Mouse (Mus musculus): ENCODE results near the gene Fsd1l. TPM values are rescaled to one million over a fixed set of nuclear protein-coding genes. Genes with fewer than 3 reads are reported as not detected.
"Not testable (repeated sequence)": the region's sequence is repeated elsewhere in the genome, so short reads cannot be mapped to it uniquely, and the experiment has no call there.

Gene Fsd1l
- polyA plus RNA-seq, 1 experiment: not detected

DNA sequence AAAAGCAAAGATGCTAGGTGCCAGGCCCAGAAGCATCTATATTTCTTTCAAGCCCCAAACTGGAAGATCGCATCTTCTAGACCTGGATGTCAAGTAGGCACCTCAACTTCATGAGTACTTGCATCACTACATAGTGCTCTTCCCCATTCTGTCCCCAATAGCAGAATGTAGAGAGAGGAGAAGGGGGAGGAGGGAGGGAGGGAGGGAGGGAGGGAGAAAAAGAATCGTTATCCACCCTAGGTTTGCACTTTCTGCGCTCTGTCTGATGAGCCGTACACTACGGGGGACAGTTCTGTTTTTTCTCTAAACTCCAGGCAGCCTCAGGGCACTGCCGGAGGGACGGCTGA is 82.4 kb downstream of the Fsd1l start, which contains the start of gene Fktn:
Gene Fktn (plus strand): TSS at position 295 of the 347 bp plus-strand sequence.
- no peak for TF ChIP-seq POLR2A (IDR thresholded peaks at IDR 0.05; ENCODE audit: insufficient read depth, low read depth, low read length)
- no peak for TF ChIP-seq CTCF (IDR thresholded peaks at IDR 0.05; ENCODE audit: insufficient read depth, low read depth, low read length)
- peaks cover 2% of the 10 kb centered on the region; the same call in 1 of the 2 replicates for H3K4me1 ChIP-seq (ENCODE audit: control insufficient read depth, insufficient read depth, low read length)
- 18% methylated on average over 7 of the region's 7 CpGs for WGBS
- H3K27ac ChIP-seq (ENCODE audit: insufficient read depth, low read depth, low read length): peak within 1 kb of the TSS; percentile 81
- peak within 1 kb of the TSS; percentile 97 for H3K4me3 ChIP-seq (ENCODE audit: insufficient read depth, low read depth, low read length)

DNA sequence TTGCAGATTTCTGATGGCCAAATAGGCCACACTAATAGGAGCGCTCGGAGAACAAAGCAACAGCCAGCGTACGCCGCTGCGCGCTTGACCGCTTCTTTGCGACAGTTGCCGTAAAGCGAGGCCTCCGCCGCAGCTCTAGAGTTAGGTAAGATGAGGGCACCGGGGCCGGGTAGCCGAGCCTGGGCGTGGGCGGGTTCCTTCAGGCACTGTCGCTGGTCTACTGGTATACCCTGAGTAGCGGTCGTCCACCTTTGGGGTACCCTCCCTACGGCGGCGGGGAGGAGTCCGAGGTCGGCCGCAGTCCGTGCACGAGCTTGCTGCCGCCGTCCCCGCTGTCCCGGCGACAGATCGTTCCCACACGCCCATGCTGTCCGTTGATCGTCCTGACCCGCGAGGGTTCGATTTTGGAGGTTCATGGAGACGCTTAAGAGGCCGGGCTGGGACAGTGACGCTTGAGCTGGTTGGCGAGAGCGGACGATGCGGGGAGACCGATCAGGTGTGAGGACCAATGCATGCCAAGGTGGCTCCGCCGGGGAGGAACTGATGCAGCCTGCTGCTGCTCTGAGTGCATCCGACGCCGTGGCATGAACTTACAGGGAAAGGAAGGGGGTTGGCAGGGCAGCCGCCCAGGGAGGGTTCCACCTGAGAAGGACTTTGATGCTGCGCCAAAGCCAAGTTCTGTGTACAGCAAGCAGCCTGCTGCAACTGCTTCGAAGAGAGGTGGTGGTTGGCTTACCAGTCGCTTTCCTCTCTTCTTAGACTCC is 83.0 kb downstream of the Fsd1l start:
- TF ChIP-seq CTCF (IDR thresholded peaks at IDR 0.05; ENCODE audit: insufficient read depth, low read depth, low read length) (no peak), POLR2A (IDR thresholded peaks at IDR 0.05; ENCODE audit: insufficient read depth, low read depth, low read length) (peak; percentile 61)
- H3K4me3 ChIP-seq (ENCODE audit: insufficient read depth, low read depth, low read length): peak overlapping the region; percentile 97
- H3K4me1 ChIP-seq (ENCODE audit: control insufficient read depth, insufficient read depth, low read length): peaks cover 2% of the 10 kb centered on the region; the same call in 1 of the 2 replicates
- H3K27ac ChIP-seq (ENCODE audit: insufficient read depth, low read depth, low read length): peak overlapping the region; percentile 81
- WGBS: 20% methylated on average over 58 of the region's 58 CpGs

DNA sequence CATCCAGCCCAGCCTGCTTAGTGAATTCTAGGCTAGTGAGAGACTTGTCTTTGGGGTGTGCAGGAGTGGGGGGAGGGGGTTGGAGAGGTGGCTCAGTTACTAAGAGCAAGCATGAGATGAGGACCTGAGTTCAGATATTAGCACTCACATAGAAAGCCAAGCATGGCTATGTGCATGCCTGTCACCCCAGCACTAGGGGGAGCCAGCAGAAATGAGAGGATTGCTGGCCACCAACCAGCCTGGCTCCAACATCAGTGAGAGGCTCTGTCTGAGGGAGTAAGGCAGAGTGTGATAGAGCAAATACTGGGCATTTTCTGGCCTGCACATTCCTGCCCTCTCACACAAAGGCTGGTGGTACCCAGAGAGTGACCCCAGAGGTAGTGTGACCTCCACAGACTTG is 84.7 kb downstream of the Fsd1l start:
- TF ChIP-seq CTCF (IDR thresholded peaks at IDR 0.05; ENCODE audit: insufficient read depth, low read depth, low read length) (no peak), POLR2A (IDR thresholded peaks at IDR 0.05; ENCODE audit: insufficient read depth, low read depth, low read length) (no peak)
- Histone ChIP-seq H3K27ac (ENCODE audit: insufficient read depth, low read depth, low read length) (no peak overlapping the region), H3K4me1 (ENCODE audit: control insufficient read depth, insufficient read depth, low read length) (peaks cover 2% of the 10 kb centered on the region; the same call in 1 of the 2 replicates), H3K4me3 (ENCODE audit: insufficient read depth, low read depth, low read length) (no peak overlapping the region)

DNA sequence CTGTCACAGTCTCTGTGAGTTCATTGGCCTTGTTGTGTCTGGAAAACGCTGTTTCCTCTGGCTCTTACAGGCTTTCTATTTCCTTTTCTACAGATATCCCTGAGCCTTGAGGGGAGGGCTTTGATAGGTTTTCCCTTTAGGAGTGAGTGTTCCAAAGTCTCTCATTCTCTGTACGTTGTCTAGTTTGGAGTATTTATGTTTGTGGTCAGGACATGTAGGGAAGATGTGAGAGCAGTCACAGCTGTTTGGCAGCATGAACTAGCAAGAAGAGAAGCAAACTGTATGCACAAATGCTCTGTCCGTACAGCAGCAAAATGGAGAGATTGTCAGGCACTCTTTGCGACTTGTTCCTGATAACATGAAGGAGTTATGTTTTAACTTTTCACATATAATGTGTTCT is 86.3 kb downstream of the Fsd1l start:
- Histone ChIP-seq H3K4me3 (ENCODE audit: insufficient read depth, low read depth, low read length) (no peak overlapping the region), H3K4me1 (ENCODE audit: control insufficient read depth, insufficient read depth, low read length) (peaks cover 2% of the 10 kb centered on the region; the same call in 1 of the 2 replicates), H3K27ac (ENCODE audit: insufficient read depth, low read depth, low read length) (no peak overlapping the region)
- TF ChIP-seq POLR2A (IDR thresholded peaks at IDR 0.05; ENCODE audit: insufficient read depth, low read depth, low read length): no peak
- no peak for TF ChIP-seq CTCF (IDR thresholded peaks at IDR 0.05; ENCODE audit: insufficient read depth, low read depth, low read length)
- WGBS: 82% methylated on average over 4 of the region's 4 CpGs

DNA sequence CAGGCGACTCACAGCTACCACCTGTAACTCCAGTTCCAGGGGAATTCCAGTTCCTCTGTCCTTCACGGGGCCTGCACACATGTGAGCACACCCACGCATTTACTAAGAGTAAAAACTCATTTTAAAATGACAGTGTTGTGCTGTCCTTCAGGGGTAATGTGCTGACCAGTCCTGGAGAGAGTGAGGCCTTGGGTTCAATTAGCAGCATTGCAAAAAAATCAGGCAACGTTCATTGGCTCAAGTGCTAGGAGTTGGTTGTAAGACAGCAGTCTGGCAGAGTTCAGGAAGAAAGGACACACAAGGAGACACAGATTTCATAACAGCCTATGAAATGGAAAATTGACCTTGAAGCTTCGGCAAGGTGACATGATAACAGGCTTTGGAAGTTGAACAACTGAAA is 87.0 kb downstream of the Fsd1l start:
- Histone ChIP-seq H3K4me3 (ENCODE audit: insufficient read depth, low read depth, low read length) (no peak overlapping the region), H3K27ac (ENCODE audit: insufficient read depth, low read depth, low read length) (no peak overlapping the region), H3K4me1 (ENCODE audit: control insufficient read depth, insufficient read depth, low read length) (peaks cover 2% of the 10 kb centered on the region; the same call in 1 of the 2 replicates)
- no peak for TF ChIP-seq CTCF (IDR thresholded peaks at IDR 0.05; ENCODE audit: insufficient read depth, low read depth, low read length)
- TF ChIP-seq POLR2A (IDR thresholded peaks at IDR 0.05; ENCODE audit: insufficient read depth, low read depth, low read length): no peak
- WGBS: 83% methylated on average over 5 of the region's 5 CpGs

DNA sequence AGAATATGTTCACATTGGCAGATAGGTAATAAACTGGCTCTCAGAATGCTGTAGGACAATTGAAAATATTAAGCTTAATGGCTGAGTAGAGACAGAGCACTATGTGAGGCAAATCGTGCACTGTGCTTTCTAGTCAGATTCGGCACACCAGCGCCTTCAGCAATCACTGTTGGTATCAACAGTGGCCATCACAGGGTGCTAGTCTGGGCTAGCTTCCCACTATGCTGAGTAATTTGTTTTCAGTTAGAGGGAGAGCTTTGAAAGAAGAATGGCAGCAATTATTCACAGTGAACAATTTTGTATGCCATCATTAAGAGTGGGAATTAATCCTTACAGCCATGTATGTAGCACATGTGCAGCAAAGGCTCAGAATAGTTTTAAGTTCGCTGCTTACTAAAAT is 91.2 kb downstream of the Fsd1l start:
- Histone ChIP-seq H3K4me3 (ENCODE audit: insufficient read depth, low read depth, low read length) (no peak overlapping the region), H3K27ac (ENCODE audit: insufficient read depth, low read depth, low read length) (no peak overlapping the region), H3K4me1 (ENCODE audit: control insufficient read depth, insufficient read depth, low read length) (no peaks in the 10 kb centered on the region)
- WGBS: 36% methylated on average over 4 of the region's 4 CpGs
- TF ChIP-seq POLR2A (IDR thresholded peaks at IDR 0.05; ENCODE audit: insufficient read depth, low read depth, low read length): no peak
- TF ChIP-seq CTCF (IDR thresholded peaks at IDR 0.05; ENCODE audit: insufficient read depth, low read depth, low read length): no peak

DNA sequence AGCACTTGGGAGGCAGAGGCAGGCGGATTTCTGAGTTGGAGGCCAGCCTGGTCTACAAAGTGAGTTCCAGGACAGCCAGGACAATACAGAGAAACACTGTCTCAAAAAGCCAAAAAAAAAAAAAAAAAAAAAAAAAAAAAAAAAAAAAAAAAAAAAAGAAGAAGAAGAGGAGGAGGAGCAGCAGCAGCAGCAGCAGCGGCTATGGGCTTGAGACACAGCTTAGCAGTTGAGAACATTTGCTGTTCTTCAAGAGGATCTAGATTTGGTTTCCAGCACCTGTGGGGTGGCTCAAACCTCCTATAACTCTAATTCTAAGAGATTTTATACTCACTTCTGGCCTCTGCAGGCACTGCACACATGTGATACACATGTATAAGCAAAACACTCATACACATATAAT is 94.8 kb downstream of the Fsd1l start:
- H3K27ac ChIP-seq (ENCODE audit: insufficient read depth, low read depth, low read length); H3K4me3 ChIP-seq (ENCODE audit: insufficient read depth, low read depth, low read length); H3K4me1 ChIP-seq (ENCODE audit: control insufficient read depth, insufficient read depth, low read length): not testable (repeated sequence)
- 89% methylated on average over 2 of the region's 2 CpGs for WGBS

DNA sequence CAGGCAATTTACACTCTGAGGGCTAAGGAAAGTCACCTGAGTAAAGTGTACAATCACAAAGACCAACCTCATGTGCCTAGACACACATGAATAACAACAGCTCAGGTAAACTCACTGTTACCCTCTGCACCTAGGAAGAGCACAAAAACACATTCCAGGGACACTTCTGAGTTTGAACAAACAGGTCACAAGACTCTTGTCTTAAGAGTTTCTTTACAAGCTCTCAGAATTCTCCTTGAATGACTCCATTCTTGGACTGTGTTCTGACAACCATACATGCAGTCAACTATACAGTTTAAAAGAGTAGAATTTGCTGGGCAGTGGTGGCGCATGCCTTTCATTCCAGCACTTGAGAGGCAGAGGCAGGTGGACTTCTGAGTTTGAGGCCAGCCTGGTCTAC is 96.8 kb downstream of the Fsd1l start:
- Histone ChIP-seq H3K27ac (ENCODE audit: insufficient read depth, low read depth, low read length) (no peak overlapping the region), H3K4me3 (ENCODE audit: insufficient read depth, low read depth, low read length) (no peak overlapping the region), H3K4me1 (ENCODE audit: control insufficient read depth, insufficient read depth, low read length) (no peaks in the 10 kb centered on the region)
- WGBS: 100% methylated on average over 1 of the region's 1 CpGs
- TF ChIP-seq POLR2A (IDR thresholded peaks at IDR 0.05; ENCODE audit: insufficient read depth, low read depth, low read length): no peak
- no peak for TF ChIP-seq CTCF (IDR thresholded peaks at IDR 0.05; ENCODE audit: insufficient read depth, low read depth, low read length)

DNA sequence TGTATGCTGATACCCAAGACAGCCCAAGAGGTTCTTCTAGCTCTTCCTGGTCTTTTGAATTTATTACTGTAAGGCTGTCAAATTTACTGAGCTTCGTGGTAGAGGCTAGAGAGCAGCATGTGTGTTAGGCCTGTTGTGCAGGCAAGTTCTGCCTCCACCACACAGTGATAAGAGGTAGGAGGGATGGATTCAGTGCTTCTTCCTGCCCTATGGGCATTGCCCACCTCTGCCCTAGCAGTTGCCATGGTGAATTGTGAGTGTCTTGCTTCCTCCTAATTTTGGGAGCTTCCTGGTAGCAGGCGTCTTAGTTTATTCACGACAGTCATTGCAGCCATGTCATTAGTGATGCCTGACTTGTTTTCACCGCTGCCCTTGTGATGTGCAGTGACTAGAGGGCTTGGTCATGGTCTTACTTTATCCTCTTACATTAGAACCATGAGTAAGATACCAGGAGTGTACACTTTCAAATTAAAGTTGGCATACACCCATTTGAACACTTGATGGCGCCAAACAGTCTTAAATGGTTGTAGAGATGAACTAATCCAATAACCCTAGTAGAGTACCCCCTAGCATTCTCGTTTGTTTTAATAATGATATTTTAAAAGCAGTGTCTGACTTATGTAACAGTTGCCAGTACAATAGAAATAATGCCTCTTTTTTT is 107.8 kb downstream of the Fsd1l start:
- H3K27ac ChIP-seq (ENCODE audit: insufficient read depth, low read depth, low read length): no peak overlapping the region
- WGBS: 26% methylated on average over 6 of the region's 6 CpGs
- no peaks in the 10 kb centered on the region for H3K4me1 ChIP-seq (ENCODE audit: control insufficient read depth, insufficient read depth, low read length)
- H3K4me3 ChIP-seq (ENCODE audit: insufficient read depth, low read depth, low read length): no peak overlapping the region
- TF ChIP-seq CTCF (IDR thresholded peaks at IDR 0.05; ENCODE audit: insufficient read depth, low read depth, low read length): no peak
- TF ChIP-seq POLR2A (IDR thresholded peaks at IDR 0.05; ENCODE audit: insufficient read depth, low read depth, low read length): no peak

Data from olfactory bulb, adult 2 months (tissue).